Mouse (Mus musculus) myocyte (in vitro differentiated cells): ENCODE measurements around the gene Hist1h2ae. TPM values are rescaled to one million over a fixed set of nuclear protein-coding genes. Genes with fewer than 3 reads are reported as not detected.
"Not testable (repeated sequence)": the region's sequence is repeated elsewhere in the genome, so short reads cannot be mapped to it uniquely, and the experiment has no call there.

Experiments
- H3K27me3 ChIP-seq: one replicate; pipeline ENCODE4 v1.6.1; 2011; ENCODE audit not compliant: control insufficient read depth, insufficient read depth, insufficient read length
- H3K36me3 ChIP-seq: one replicate; pipeline ENCODE4 v1.6.1; 2011; ENCODE audit not compliant: control insufficient read depth, insufficient read depth
- H3K4me2 ChIP-seq: one replicate; pipeline ENCODE4 v1.6.1; 2011; ENCODE audit warnings: low read depth, control low read depth
- H3K4me3 ChIP-seq: one replicate; pipeline ENCODE4 v1.5.1; 2011; ENCODE audit warnings: mild to moderate bottlenecking, control low read depth, moderate library complexity
- H3K79me2 ChIP-seq: one replicate; pipeline ENCODE4 v1.6.1; 2011; ENCODE audit not compliant: control insufficient read depth, insufficient read depth
- H3ac ChIP-seq: one replicate; pipeline ENCODE4 v1.6.1; 2011; ENCODE audit not compliant: control insufficient read depth, insufficient read length
- CEBPB ChIP-seq: IDR thresholded peaks from 2 replicates; pipeline ENCODE4 v1.6.1; 2011; ENCODE audit warnings: mild to moderate bottlenecking, moderate library complexity; ENCODE audit not compliant: poor library complexity, insufficient read depth, severe bottlenecking
- E2F4 ChIP-seq: IDR thresholded peaks from one replicate; pipeline ENCODE4 v1.6.1; 2011; ENCODE audit warnings: mild to moderate bottlenecking, control low read depth, moderate library complexity; ENCODE audit not compliant: insufficient read depth
- MAX ChIP-seq: IDR thresholded peaks from one replicate; pipeline ENCODE4 v1.6.1; 2011; ENCODE audit warnings: low read depth, mild to moderate bottlenecking, control low read depth
- MYOD1 ChIP-seq, 3 experiments: IDR thresholded peaks; one replicate each; pipeline ENCODE4 v1.6.1; 2011; ENCODE audit warnings: control low read depth in 2 of 3, low read depth in 2 of 3, mild to moderate bottlenecking in 2 of 3, moderate library complexity in 1 of 3; ENCODE audit not compliant: insufficient read length in 2 of 3, control insufficient read depth in 1 of 3
- MYOG ChIP-seq, 3 experiments: IDR thresholded peaks; one replicate each; pipeline ENCODE4 v1.6.1; 2011; ENCODE audit warnings: control low read depth in 2 of 3, low read depth in 2 of 3, mild to moderate bottlenecking in 2 of 3; ENCODE audit not compliant: insufficient read length in 2 of 3, control insufficient read depth in 1 of 3, insufficient read depth in 1 of 3
- POLR2A ChIP-seq: IDR thresholded peaks from one replicate; pipeline ENCODE4 v1.6.1; 2011; ENCODE audit warnings: low read depth, mild to moderate bottlenecking, control low read depth, moderate library complexity; ENCODE audit not compliant: insufficient read length
- POLR2AphosphoS2 ChIP-seq: IDR thresholded peaks from one replicate; pipeline ENCODE4 v1.6.1; 2011; ENCODE audit warnings: low read depth, control low read depth; ENCODE audit not compliant: insufficient read length
- REST ChIP-seq: IDR thresholded peaks from one replicate; pipeline ENCODE4 v1.6.1; 2011; ENCODE audit warnings: mild to moderate bottlenecking, control low read depth, moderate library complexity; ENCODE audit not compliant: insufficient read depth, insufficient read length
- SRF ChIP-seq: IDR thresholded peaks from one replicate; pipeline ENCODE4 v1.6.1; 2011; ENCODE audit warnings: low read depth; ENCODE audit not compliant: control insufficient read depth, insufficient read length
- TCF12 ChIP-seq: IDR thresholded peaks from one replicate; pipeline ENCODE4 v1.6.1; 2011; ENCODE audit warnings: mild to moderate bottlenecking, control low read depth; ENCODE audit not compliant: poor library complexity, insufficient read depth, severe bottlenecking
- TCF3 ChIP-seq: IDR thresholded peaks from one replicate; pipeline ENCODE4 v1.6.1; 2011; ENCODE audit warnings: low read depth, control low read depth; ENCODE audit not compliant: insufficient read length
- USF1 ChIP-seq: IDR thresholded peaks from one replicate; pipeline ENCODE4 v1.6.1; 2011; ENCODE audit warnings: low read depth, mild to moderate bottlenecking, control low read depth, moderate library complexity
- polyA plus RNA-seq: library from polyadenylated mRNA; unstranded; fragments of >200 nt; fragmentation: generic; extraction: Trizol; gene quantifications from one replicate; pipeline ENCODE4 v1.2.1, GENCODE M21; 2012; ENCODE audit warnings: missing spikeins

Hist1h2ae gene
- polyA plus RNA-seq, 1 experiment, result 4.5 TPM

- Histone ChIP-seq H3ac (no peak overlapping the region), H3K4me3 (no peak overlapping the region), H3K79me2 (no peaks in the 10 kb centered on the region), H3K36me3 (no peaks in the 10 kb centered on the region), H3K4me2 (no peak overlapping the region), H3K27me3 (no peaks in the 10 kb centered on the region)
- TF ChIP-seq POLR2A, result no peak
- TF ChIP-seq POLR2AphosphoS2, result no peak
- TF ChIP-seq TCF12, result no peak
- TF ChIP-seq TCF3, result no peak
- TF ChIP-seq CEBPB, result no peak
- TF ChIP-seq MYOD1 (IDR thresholded peaks at IDR 0.05; ENCODE audit: control insufficient read depth in 1 of 3, insufficient read length in 2 of 3, low read depth in 2 of 3), result no peak
- TF ChIP-seq E2F4, result no peak
- no peak for TF ChIP-seq USF1
- no peak for TF ChIP-seq MAX
- TF ChIP-seq REST, result no peak
- TF ChIP-seq SRF, result no peak
- TF ChIP-seq MYOG (IDR thresholded peaks at IDR 0.05; ENCODE audit: control insufficient read depth in 1 of 3, insufficient read depth in 1 of 3, insufficient read length in 2 of 3, low read depth in 2 of 3), result no peak
Measured at GRCm38 (mm10) chr13:23595622-23596372, 24.8 kb upstream of the Hist1h2ae start.

- no peak overlapping the region for H3K4me2 ChIP-seq
- no peaks in the 10 kb centered on the region for H3K36me3 ChIP-seq
- no peaks in the 10 kb centered on the region for H3K27me3 ChIP-seq
- no peak overlapping the region for H3ac ChIP-seq
- no peak overlapping the region for H3K4me3 ChIP-seq
- no peaks in the 10 kb centered on the region for H3K79me2 ChIP-seq
- no peak for TF ChIP-seq E2F4
- no peak for TF ChIP-seq USF1
- no peak for TF ChIP-seq REST
- TF ChIP-seq CEBPB, result no peak
- TF ChIP-seq POLR2AphosphoS2, result no peak
- no peak for TF ChIP-seq TCF3
- no peak for TF ChIP-seq MYOG (IDR thresholded peaks at IDR 0.05; ENCODE audit: control insufficient read depth in 1 of 3, insufficient read depth in 1 of 3, insufficient read length in 2 of 3, low read depth in 2 of 3)
- no peak for TF ChIP-seq TCF12
- no peak for TF ChIP-seq POLR2A
Measured at GRCm38 (mm10) chr13:23595185-23595584, 24.2 kb upstream of the Hist1h2ae start.

- Histone ChIP-seq H3K4me3 (no peak overlapping the region), H3K36me3 (no peaks in the 10 kb centered on the region), H3ac (no peak overlapping the region), H3K4me2 (no peak overlapping the region), H3K79me2 (no peaks in the 10 kb centered on the region), H3K27me3 (no peaks in the 10 kb centered on the region)
- no peak for TF ChIP-seq TCF12
- TF ChIP-seq POLR2AphosphoS2, result no peak
- TF ChIP-seq REST, result no peak
- TF ChIP-seq USF1, result no peak
- TF ChIP-seq TCF3, result no peak
- TF ChIP-seq POLR2A, result no peak
Measured at GRCm38 (mm10) chr13:23593051-23593770, 22.2 kb upstream of the Hist1h2ae start.

- Histone ChIP-seq H3K27me3 (no peaks in the 10 kb centered on the region), H3ac (no peak overlapping the region), H3K36me3 (no peaks in the 10 kb centered on the region), H3K4me3 (no peak overlapping the region), H3K4me2 (no peak overlapping the region), H3K79me2 (no peaks in the 10 kb centered on the region)
- TF ChIP-seq POLR2A (no peak), POLR2AphosphoS2 (no peak)
Measured at GRCm38 (mm10) chr13:23592614-23593013, 21.6 kb upstream of the Hist1h2ae start.

GRCm38 (mm10) chr13:23591886-23592285, 20.9 kb upstream of the Hist1h2ae start:
- H3K27me3 ChIP-seq, H3K36me3 ChIP-seq, H3ac ChIP-seq, H3K4me3 ChIP-seq, H3K79me2 ChIP-seq, H3K4me2 ChIP-seq: not testable (repeated sequence)
